Mouse (Mus musculus) spleen, postnatal 4 days (tissue): ENCODE measurements around the gene Gpx3.
"Not testable (repeated sequence)": the region's sequence is repeated elsewhere in the genome, so short reads cannot be mapped to it uniquely, and the experiment has no call there.

Experiments
- DNase-seq, 2 experiments: peaks; one replicate each; pipeline ENCODE4 v3.0.0; 2022; ENCODE audit warnings: low spot score in 2 of 2

Gpx3 gene

GRCm38 (mm10) chr11:54939501-54939900, 37.2 kb downstream of the Gpx3 start:
- DNase-seq, result no peak

GRCm38 (mm10) chr11:54940056-54940455, 37.8 kb downstream of the Gpx3 start:
- DNase-seq, result no peak

DNA sequence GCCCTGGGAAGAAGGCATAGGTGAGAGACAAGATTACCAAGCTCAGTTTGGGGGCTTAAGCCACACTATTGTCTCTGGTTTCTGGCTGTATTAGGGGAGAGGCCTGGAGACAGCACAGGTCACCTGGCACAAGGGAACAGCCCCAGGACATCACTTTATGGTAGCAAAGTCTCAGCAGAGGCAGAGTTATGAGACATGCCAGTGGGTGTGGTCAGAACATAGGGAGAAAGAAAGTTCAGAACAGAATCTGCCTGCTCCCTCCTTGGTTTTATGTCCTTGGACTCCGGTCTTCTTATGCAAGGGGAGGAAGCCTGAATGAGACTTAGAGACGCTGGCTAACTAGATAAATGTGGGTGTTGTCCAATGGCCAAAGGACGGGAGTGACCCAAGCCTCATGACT, 42.4 kb downstream of the Gpx3 start:
- DNase-seq, result no peak

DNA sequence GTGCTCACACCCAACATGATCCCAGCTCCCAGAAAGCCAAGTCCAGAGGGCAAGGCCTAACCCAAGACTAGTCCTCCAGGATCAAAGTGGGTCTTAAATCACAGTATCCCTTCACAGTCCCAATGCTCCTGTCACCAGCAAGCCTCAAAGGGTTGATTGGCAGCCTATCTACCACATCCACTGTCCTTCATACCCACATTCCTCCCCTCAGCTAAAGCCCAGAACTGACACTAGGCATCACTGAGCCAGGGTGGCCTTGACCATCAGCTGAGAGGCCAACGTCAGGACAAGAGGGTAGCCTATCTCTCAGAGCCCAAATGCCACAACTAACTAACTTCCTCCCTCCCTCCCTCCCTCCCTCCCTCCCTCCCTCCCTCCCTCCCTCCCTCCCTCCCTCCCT, 47.5 kb downstream of the Gpx3 start:
- no peak for DNase-seq

GRCm38 (mm10) chr11:54950684-54951083, 48.4 kb downstream of the Gpx3 start:
- DNase-seq, result no peak

DNA sequence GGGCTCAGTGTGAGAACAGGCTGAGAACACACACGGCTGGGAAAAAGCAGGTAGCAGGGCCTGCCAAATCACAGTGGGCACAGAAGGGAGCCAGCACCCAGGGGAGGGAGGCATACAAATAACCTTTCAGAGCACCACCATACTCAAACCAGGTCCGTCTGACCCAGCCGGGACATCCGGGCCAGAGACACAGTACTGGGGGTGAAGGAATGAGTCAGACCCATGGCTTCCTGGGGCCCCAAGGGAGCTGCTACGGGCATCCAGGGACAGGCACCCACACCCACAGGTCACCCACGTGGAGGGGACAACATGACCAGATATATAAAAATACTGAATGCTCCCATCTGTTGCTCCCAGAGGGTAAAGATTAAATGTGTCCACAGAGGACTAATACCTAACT, 50.4 kb downstream of the Gpx3 start:
- DNase-seq, result no peak

GRCm38 (mm10) chr11:54953993-54954446, 51.8 kb downstream of the Gpx3 start:
- DNase-seq, result no peak

DNA sequence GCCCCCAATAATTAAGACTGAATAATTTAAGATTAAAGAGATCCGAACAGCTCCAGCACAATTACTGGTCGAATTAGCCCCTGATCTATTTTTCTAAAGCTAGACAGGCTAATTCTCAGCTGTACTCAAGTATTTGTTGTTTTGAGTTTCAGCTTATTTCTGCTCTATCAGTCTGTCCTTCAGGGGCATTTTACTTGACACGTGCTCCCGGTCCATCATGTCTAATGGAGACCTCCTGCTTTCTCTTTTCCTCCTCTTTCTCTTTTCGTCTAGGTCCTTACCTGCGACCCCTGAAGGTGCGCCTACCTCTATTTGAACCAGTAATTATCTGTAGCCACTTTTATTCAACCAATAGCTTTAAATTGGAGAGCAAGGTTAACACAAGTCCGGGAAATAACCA, 52.5 kb downstream of the Gpx3 start:
- DNase-seq, result no peak

DNA sequence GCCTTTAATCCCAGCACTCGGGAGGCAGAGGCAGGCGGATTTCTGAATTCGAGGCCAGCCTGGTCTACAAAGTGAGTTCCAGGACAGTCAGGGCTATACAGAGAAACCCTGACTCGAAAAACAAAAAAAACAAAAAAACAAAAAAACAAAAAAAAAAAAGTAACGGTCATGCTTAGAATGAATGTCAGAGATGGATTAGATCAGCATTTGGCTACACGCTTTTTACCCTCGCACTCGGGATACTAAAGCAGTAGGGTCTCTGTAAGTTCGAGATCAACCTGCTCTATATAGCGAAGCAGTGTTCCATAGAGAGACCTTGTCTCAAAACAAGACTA, 53.1 kb downstream of the Gpx3 start:
- not testable (repeated sequence) for DNase-seq

DNA sequence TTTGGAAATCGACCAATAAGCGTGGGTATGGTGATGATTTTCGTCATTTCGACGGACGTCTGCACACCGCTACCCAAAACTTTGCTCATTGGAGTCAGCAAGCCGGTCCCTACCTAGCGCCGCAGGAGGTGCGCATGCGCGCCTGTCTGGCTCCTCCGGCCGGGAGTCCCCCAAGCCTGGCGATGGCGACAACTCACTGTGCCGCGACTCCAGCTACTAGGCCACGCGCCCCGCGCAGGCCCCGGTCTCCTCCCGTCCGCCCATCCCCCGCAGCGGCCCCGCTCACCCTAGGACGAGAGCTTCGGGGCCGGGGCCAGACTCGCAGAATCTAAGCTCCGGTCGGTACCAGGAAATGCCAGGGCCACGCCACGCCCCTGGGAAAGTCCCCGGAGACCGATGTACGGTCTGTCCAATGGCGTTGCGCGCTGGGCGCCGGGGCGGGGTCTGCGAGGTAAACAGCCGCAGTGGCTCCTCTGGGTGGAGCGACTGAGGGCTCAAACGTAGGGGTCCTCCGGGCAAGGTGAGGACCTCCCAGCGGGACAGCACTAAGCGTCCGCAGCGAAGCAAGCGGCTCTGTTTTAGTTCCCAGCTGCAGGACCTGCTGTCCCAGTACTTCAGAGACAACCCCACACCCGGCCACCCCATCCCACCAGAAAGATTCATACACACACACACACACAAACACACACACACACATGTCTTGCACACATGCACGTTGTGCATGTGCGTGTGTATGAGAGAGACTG, 53.7 kb downstream of the Gpx3 start:
- DNase-seq, result peak; percentile 98 to 99

- DNase-seq, result no peak
Observed at GRCm38 (mm10) chr11:54956912-54957311, 54.7 kb downstream of the Gpx3 start.

DNA sequence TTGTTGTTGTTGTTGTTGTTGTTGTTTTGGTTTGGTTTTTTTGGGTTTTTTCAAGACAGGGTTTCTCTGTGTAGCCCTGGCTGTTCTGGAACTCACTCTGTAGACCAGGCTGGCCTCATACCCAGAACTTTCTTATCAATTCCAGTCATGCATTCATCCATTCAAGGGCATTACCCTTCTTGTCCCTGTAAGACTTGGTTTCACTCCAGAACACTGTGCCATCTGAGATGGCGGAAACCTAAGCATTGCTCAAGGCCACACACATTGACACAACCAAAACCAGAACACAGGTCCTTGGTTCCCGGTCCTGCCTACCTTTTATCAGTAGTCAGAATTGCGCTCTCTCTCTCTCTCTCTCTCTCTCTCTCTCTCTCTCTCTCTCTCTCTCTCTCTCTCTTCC, 55.5 kb downstream of the Gpx3 start:
- DNase-seq, result not testable (repeated sequence)

GRCm38 (mm10) chr11:54958571-54959073, 56.4 kb downstream of the Gpx3 start:
- no peak for DNase-seq
